Mouse (Mus musculus) limb, embryonic 13.5 days (tissue): ENCODE results near the gene Tle6. TPM values are rescaled to one million over a fixed set of nuclear protein-coding genes. Genes with fewer than 3 reads are reported as not detected.

ENCODE experiments used
- ATAC-seq: fragments of 200-750 bp; cut with Nextera tagmentation; 2 replicates; pipeline ENCODE4 v1.8.0; 2017; ENCODE audit warnings: low read depth, moderate number of reproducible peaks, moderate TSS enrichment; ENCODE audit not compliant: low FRiP score
- H3K27ac ChIP-seq: fragments of 300-500 bp; sonication (generic); 2 replicates; pipeline ENCODE4 v1.5.1; 2015; ENCODE audit warnings: inconsistent platforms, mild to moderate bottlenecking, moderate library complexity
- H3K27me3 ChIP-seq: fragments of 300-500 bp; sonication (generic); 2 replicates; pipeline ENCODE4 v1.6.1; 2015; ENCODE audit warnings: mild to moderate bottlenecking, inconsistent platforms
- H3K36me3 ChIP-seq: fragments of 300-500 bp; sonication (generic); 2 replicates; pipeline ENCODE4 v1.6.1; 2015; ENCODE audit warnings: inconsistent platforms, mild to moderate bottlenecking, moderate library complexity
- H3K4me1 ChIP-seq: fragments of 300-500 bp; sonication (generic); 2 replicates; pipeline ENCODE4 v1.6.1; 2015; ENCODE audit warnings: inconsistent platforms
- H3K4me2 ChIP-seq: fragments of 300-500 bp; sonication (generic); replicated peaks from 2 replicates; pipeline ENCODE4 v1.6.1; 2015; ENCODE audit warnings: inconsistent platforms, mild to moderate bottlenecking, moderate library complexity
- H3K4me3 ChIP-seq: fragments of 300-500 bp; sonication (generic); 2 replicates; pipeline ENCODE4 v1.5.1; 2015; ENCODE audit warnings: moderate library complexity, mild to moderate bottlenecking, inconsistent platforms
- H3K9ac ChIP-seq: fragments of 300-500 bp; sonication (generic); 2 replicates; pipeline ENCODE4 v1.6.1; 2015; ENCODE audit warnings: mild to moderate bottlenecking, inconsistent platforms
- H3K9me3 ChIP-seq: fragments of 300-500 bp; sonication (generic); 2 replicates; pipeline ENCODE4 v1.6.1; 2016; ENCODE audit warnings: inconsistent platforms
- WGBS: fragments of 180-500 bp; shearing (Covaris S2); methylation state at CpG from one replicate; pipeline ENCODE4 v1.1.7; 2015; 5-methylcytosine and 5-hydroxymethylcytosine counted together
- polyA plus RNA-seq: library from polyadenylated mRNA; unstranded; fragments of >200 nt; fragmentation: Nextera tagmentation; extraction: Ambion mirVana; gene quantifications from 2 replicates; pipeline ENCODE4 v1.2.1, GENCODE M21; 2015

The Tle6 gene
- polyA plus RNA-seq, 1 experiment from 2014 or later = 13.8 TPM

DNA sequence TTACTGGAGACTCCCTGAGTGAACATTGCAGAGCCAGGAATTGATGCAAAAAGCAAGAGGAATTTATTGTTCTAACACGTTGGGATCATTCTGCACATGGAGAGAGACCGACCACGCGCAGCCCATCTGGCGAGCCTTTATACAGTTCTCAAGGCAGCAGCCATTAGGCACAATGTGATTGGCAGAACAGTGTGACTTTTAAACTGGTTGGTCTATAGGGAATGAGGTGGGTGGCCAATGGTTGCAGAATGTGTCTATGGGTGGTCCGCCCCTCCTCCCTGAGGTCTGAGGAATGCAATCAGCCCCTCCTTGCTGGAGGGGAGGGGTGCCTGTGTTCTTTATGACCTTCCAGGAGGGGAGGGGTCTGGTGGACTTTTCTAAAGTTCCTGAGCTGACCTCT lies 14.6 kb upstream of the Tle6 start:
- Histone ChIP-seq H3K4me3 (no peak overlapping the region), H3K4me2 (peak overlapping the region; percentile 21), H3K36me3 (peaks cover 8% of the 10 kb centered on the region), H3K9ac (no peak overlapping the region), H3K9me3 (peaks cover 8% of the 10 kb centered on the region), H3K27me3 (no peaks in the 10 kb centered on the region), H3K4me1 (peaks cover 19% of the 10 kb centered on the region), H3K27ac (peak overlapping the region; percentile 49)
- 28% methylated on average over 6 of the region's 6 CpGs for whole genome bisulfite sequencing
- ATAC-seq = peak; percentile 80

DNA sequence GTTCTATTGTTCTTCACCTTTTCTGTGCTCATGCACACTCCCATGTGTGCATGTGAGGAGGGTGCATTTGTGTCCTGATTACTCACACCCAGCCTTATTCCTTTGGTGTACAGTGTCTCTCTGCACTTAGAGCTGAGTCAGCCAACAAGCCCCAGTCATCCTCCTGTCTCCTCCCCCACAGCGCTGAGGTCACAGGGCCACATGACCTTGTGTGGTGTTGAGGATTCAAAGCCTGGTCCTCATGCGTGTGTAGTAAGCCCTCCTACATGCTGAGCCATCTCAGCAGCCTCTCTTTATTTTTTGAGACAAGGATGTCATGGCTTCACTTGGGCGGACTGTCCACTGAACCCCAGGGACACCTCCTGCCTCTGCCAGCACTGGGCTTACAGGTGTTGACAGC lies 11.9 kb upstream of the Tle6 start:
- Histone ChIP-seq H3K9ac (no peak overlapping the region), H3K4me1 (peaks cover 19% of the 10 kb centered on the region), H3K4me3 (no peak overlapping the region), H3K27me3 (no peaks in the 10 kb centered on the region), H3K36me3 (0 out of 2 replicates have a peak, but pooled peaks cover 8% of the 10 kb centered on the region), H3K27ac (no peak overlapping the region), H3K4me2 (no peak overlapping the region), H3K9me3 (peaks cover 8% of the 10 kb centered on the region)
- 73% methylated on average over 3 of the region's 3 CpGs for WGBS
- no peak for ATAC-seq

DNA sequence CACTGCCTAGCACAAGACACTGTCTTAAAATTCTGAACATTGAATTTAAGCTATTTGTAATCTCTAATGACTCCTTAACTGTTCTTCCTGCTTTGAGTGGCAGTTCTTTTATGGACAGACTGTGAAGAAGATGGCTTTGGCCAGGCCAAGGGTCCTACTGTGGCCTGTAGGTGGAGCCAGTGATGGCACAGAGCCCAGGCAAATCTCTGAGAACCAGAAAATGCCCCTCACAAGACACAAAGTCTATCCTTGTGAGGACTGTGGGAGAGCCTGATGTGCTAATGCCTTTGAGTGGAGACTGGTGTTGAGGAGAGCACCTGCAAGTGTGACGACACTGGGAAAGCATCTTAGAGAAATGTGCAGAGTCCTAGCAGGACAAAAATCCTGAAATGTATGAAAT lies 7.4 kb upstream of the Tle6 start:
- Histone ChIP-seq H3K27me3 (no peaks in the 10 kb centered on the region), H3K36me3 (0 out of 2 replicates have a peak, but pooled peaks cover 10% of the 10 kb centered on the region), H3K4me3 (no peak overlapping the region), H3K4me2 (no peak overlapping the region), H3K4me1 (peaks cover 24% of the 10 kb centered on the region), H3K27ac (no peak overlapping the region), H3K9ac (no peak overlapping the region), H3K9me3 (peaks cover 8% of the 10 kb centered on the region)
- WGBS = 94% methylated on average over 1 of the region's 1 CpGs
- ATAC-seq = no peak

DNA sequence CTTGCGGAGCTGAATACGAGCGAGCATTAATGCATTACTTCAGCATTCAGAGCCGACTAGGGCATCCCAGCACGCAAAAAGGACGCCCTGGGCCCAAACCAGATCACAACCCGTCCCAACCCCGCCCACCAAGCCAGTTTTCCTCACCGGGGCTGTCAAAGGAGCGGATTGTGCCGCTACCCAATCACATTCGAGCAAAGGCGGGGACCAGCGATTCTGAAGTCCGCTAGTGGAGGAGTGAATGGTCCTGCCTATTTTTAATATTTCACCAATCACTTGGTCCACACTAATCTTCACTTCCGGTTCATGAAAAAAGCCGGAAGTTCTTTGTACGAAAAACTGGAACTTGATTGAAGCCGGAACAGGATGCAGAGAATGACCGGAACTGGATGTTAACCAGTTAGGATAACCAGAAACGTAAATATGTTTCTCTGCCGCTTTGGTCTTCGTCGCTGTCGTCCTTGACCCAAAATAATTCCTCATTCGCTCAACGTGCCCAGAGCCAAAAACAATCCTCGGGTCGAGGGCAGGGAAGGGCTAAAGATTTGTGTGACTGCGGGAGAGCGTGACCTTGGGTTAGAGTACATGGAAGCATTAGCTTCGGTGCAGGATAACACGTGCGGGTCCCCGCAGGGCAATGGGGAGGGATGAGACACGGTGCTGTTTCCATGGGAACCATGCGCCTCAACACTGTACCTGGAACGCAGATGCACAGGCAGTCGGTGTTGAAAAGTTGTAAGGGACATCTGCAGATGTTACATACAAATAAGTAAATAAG lies 5.3 kb upstream of the Tle6 start, which contains the start of gene BC025920:
Gene BC025920 (plus strand): TSS at position 297 of the 778 bp plus-strand sequence.
- peak; percentile 90 for ATAC-seq
- H3K4me1 ChIP-seq = peaks cover 42% of the 10 kb centered on the region
- H3K9ac ChIP-seq = peak within 1 kb of the TSS; percentile 66
- H3K27ac ChIP-seq = peak within 1 kb of the TSS; percentile 85
- peaks cover 4% of the 10 kb centered on the region for H3K9me3 ChIP-seq
- peak within 1 kb of the TSS; percentile 53 for H3K4me3 ChIP-seq
- H3K4me2 ChIP-seq = peak within 1 kb of the TSS; percentile 82
- H3K36me3 ChIP-seq = 0 out of 2 replicates have a peak, but pooled peaks cover 10% of the 10 kb centered on the region
- WGBS = under 1% methylated on average over 39 of the region's 39 CpGs
- no peaks in the 10 kb centered on the region for H3K27me3 ChIP-seq

DNA sequence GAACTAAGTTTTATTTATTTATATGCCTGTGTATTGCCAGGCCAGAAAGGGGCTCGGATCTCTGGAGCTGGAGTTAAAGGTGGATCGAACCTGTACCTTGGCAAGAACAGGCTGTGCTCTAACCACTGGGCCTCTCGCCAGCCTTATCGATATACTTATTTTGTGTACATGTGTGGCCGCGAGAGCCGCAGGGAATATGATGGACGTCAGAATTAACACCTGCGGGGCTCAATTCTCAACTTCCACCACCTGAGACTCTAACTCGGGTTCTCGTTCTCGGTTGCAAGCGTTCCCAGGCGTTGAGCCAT lies 4.7 kb upstream of the Tle6 start:
- Histone ChIP-seq H3K27me3 (no peaks in the 10 kb centered on the region), H3K9ac (peak overlapping the region; percentile 37; the same call in 1 of the 2 replicates), H3K4me3 (peak overlapping the region; percentile 53), H3K36me3 (0 out of 2 replicates have a peak, but pooled peaks cover 10% of the 10 kb centered on the region), H3K4me2 (peak overlapping the region; percentile 82), H3K27ac (peak overlapping the region; percentile 84), H3K9me3 (no peaks in the 10 kb centered on the region), H3K4me1 (peaks cover 45% of the 10 kb centered on the region)
- no peak for ATAC-seq
- 3% methylated on average over 14 of the region's 14 CpGs for WGBS

DNA sequence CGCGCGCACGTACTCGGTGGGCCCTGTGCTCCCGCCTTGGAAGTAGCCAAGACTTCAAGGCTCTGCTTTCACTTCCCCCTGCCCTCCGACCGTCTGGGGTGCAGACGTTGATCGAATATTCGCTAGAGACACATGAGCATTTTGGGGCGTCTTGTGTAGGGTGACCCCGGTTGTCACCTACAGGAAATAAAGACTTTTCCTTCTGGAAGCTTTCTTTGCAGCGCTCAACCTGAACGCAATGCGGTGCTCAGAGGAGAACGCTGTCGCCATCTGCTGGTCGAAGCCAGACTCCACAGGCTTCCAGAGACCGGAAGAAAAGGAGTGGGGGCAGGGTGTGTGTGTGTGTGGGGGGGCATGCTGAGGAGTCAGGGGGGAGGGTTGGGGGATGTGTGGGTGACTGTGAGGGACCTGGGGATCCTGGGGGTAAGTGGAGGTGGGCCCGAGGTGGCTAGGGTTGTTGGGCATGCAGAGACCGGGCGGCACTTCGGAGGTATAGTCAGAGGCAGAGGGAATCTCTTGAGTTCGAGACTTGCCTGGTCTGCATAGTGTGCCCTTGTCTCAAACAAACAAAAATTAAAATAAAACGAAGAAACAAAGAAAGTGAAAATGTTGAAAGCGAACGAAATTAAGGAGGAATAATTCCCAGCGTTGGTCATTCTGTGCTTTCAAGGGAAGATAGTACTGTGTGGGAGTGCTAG lies 4.2 kb upstream of the Tle6 start:
- ATAC-seq = peak; percentile 42
- H3K4me3 ChIP-seq = peak overlapping the region; percentile 53
- no peaks in the 10 kb centered on the region for H3K9me3 ChIP-seq
- peak overlapping the region; percentile 39 for H3K9ac ChIP-seq
- peak overlapping the region; percentile 84 for H3K27ac ChIP-seq
- no peaks in the 10 kb centered on the region for H3K27me3 ChIP-seq
- 0 out of 2 replicates have a peak, but pooled peaks cover 10% of the 10 kb centered on the region for H3K36me3 ChIP-seq
- H3K4me2 ChIP-seq = peak overlapping the region; percentile 82
- peaks cover 50% of the 10 kb centered on the region for H3K4me1 ChIP-seq
- 20% methylated on average over 29 of the region's 29 CpGs for WGBS

DNA sequence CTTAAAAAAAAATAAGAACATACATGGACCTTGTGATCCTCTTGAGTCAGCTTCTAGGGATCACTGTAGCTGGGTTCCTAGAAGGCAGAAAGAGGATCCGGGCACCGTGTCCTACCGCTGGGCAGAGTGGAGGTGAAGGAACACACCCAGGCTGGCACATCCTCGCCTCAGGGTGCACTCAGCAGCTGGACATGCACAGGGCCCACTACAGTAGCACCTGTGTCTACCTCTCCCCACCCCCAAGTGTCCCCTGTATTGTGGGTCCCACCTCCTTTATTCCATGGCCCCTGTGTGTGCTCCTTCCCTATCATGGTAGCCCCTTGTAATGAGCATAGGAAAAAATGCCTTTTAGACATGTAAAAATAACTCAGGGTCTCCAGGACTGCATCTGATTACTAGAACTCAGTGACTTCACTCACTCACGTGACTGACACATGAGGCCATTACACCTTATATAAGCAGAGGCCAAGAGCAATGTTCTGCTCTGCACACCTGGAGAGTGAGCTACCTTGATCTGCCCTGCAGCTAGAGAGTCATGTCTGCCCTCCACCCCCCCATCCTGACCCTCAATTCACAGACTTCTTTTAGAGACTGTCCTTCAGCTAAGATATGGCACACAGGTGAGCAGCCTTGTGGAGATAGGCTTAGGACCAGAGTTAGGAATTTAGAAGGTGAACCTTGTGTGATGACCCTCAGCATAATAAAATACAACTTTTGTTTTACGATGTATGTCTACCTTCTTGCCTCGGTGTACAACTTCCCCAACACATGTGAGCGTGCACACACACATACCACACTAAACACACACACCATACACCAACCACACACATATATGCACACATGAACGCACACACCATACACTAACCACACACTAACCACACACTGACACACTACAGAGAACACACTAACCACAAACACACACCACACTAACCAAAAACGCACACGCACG lies 3.4 kb upstream of the Tle6 start:
- Histone ChIP-seq H3K9ac (peak overlapping the region; percentile 39; the same call in 1 of the 2 replicates), H3K36me3 (0 out of 2 replicates have a peak, but pooled peaks cover 10% of the 10 kb centered on the region), H3K27me3 (no peaks in the 10 kb centered on the region), H3K9me3 (no peaks in the 10 kb centered on the region), H3K4me3 (peak overlapping the region; percentile 17), H3K4me1 (peaks cover 57% of the 10 kb centered on the region), H3K27ac (peak overlapping the region; percentile 84; the same call in 1 of the 2 replicates), H3K4me2 (peak overlapping the region; percentile 82)
- 0 out of 2 replicates have a peak, but pooled peaks have one; percentile 0 for ATAC-seq
- 72% methylated on average over 12 of the region's 12 CpGs for WGBS

DNA sequence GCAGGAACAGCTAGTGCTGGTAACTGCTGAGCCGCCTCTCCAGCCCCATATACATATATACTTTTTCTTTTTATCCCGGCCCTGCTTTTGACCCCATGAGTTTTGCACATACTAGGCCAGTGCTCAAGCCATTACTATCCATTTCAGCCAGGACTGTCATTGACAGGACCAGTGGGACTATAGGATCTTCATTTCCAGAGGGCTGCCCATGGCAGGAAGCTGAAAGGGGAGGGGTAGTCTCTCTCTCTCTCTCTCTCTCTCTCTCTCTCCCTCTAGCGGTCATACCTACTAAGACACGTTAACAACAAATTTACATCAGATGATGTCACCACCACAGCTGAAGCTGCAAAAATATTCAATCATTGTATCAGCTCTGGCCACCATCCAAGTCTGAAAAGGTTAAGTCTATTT lies 1.9 kb upstream of the Tle6 start:
- H3K27ac ChIP-seq = no peak overlapping the region
- WGBS = 12% methylated on average over 4 of the region's 4 CpGs
- no peak overlapping the region for H3K4me3 ChIP-seq
- H3K36me3 ChIP-seq = 0 out of 2 replicates have a peak, but pooled peaks cover 2% of the 10 kb centered on the region
- no peaks in the 10 kb centered on the region for H3K9me3 ChIP-seq
- ATAC-seq = no peak
- H3K4me2 ChIP-seq = no peak overlapping the region
- no peaks in the 10 kb centered on the region for H3K27me3 ChIP-seq
- no peak overlapping the region for H3K9ac ChIP-seq
- H3K4me1 ChIP-seq = peaks cover 63% of the 10 kb centered on the region

DNA sequence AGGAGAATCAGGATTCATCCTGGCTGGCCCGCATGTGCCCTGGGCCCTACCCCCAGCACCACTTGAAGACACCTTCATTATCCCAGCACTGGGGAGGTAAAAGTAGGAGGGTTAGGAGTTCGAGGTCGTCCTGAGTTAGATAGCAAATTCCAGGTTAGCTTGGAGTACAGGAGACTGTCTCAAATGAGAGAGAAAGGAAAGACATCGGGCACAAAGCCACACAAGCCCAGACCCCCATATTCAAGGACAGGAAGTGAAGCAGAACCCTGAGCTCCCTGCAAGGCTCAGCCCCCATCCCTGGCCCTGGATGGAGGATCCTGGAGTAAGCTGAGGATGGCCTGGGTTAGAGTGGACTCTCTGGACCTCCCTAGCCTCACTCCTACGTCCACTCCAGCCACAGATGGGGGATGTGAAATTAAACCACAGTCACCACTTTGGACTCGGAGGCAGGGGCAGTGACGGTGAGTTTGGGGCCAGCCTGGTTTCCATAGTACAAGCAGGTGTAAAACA lies 578 bp upstream of the Tle6 start:
- H3K4me1 ChIP-seq = peaks cover 69% of the 10 kb centered on the region
- no peak overlapping the region for H3K27ac ChIP-seq
- H3K9ac ChIP-seq = 0 out of 2 replicates have a peak overlapping the region, but pooled peaks have one; percentile 25
- H3K9me3 ChIP-seq = no peaks in the 10 kb centered on the region
- 17% methylated on average over 7 of the region's 7 CpGs for WGBS
- no peak overlapping the region for H3K4me3 ChIP-seq
- H3K27me3 ChIP-seq = no peaks in the 10 kb centered on the region
- peak overlapping the region; percentile 60 for H3K4me2 ChIP-seq
- H3K36me3 ChIP-seq = no peaks in the 10 kb centered on the region
- no peak for ATAC-seq

DNA sequence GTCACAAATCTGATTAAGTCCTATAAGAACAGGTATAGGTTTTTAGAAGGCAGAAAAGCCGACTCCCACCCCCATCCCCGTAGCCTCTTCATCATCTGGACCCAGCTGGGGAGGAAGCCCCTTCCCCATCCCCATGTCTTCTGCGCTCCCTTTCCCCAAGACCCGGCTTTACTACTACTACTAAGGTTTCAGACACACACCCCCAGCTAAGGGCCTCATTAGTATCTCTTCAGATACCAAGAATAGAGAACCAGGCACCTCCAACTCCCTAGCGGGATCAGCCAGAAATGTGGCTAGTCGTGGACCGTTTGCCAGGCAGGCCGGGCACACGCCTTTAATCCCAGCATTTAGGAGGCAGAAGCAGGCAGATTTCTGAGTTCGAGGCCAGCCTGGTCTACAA lies 777 bp downstream of the Tle6 start:
- Histone ChIP-seq H3K27me3 (peaks cover 2% of the 10 kb centered on the region; the same call in 1 of the 2 replicates), H3K4me3 (no peak overlapping the region), H3K27ac (no peak overlapping the region; the same call in 1 of the 2 replicates), H3K4me1 (peaks cover 77% of the 10 kb centered on the region), H3K4me2 (no peak overlapping the region), H3K9me3 (no peaks in the 10 kb centered on the region), H3K9ac (no peak overlapping the region), H3K36me3 (no peaks in the 10 kb centered on the region)
- ATAC-seq = no peak
- WGBS = 45% methylated on average over 10 of the region's 10 CpGs

DNA sequence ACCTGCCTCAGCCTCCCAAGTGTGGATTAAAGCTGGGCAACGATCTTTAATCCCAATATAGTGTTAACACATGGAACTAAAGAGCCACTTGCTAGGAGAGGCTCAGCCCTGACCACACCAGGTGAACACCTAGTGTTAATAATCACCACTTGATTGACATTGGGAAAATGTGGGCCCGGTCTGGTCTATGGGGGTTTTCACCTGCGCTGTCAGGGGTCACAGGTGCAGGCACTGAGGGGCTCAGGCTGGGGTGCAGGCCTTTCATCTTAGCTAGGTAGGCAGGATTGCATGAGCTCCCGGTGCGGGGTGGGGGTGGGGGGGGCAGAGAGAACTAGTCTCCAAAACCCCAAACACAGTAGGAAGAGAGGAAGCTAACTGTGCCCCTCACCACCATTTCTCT lies 1.2 kb downstream of the Tle6 start:
- Histone ChIP-seq H3K9ac (no peak overlapping the region), H3K4me3 (no peak overlapping the region), H3K4me2 (no peak overlapping the region), H3K9me3 (no peaks in the 10 kb centered on the region), H3K36me3 (no peaks in the 10 kb centered on the region), H3K4me1 (peaks cover 76% of the 10 kb centered on the region), H3K27ac (no peak overlapping the region; the same call in 1 of the 2 replicates), H3K27me3 (peaks cover 7% of the 10 kb centered on the region; the same call in 1 of the 2 replicates)
- no peak for ATAC-seq
- WGBS = 53% methylated on average over 5 of the region's 5 CpGs
